Mouse (Mus musculus) kidney, embryonic 15.5 days (tissue): ENCODE measurements around the gene Morc3. TPM values are rescaled to one million over a fixed set of nuclear protein-coding genes. Genes with fewer than 3 reads are reported as not detected.
A peak's percentile ranks its signal among the peaks of the same experiment; 100 is the strongest.

Experiments used
- ATAC-seq: fragments of 200-750 bp; cut with Nextera tagmentation; replicated peaks from 2 replicates; pipeline ENCODE4 v1.8.0; 2017; ENCODE audit warnings: moderate TSS enrichment; ENCODE audit not compliant: low FRiP score
- H3K27ac ChIP-seq: fragments of 300-500 bp; sonication (generic); 2 replicates; pipeline ENCODE4 v1.5.1; 2015; ENCODE audit warnings: mild to moderate bottlenecking, inconsistent platforms
- H3K27me3 ChIP-seq: fragments of 300-500 bp; sonication (generic); 2 replicates; pipeline ENCODE4 v1.6.1; 2015; ENCODE audit warnings: inconsistent platforms
- H3K36me3 ChIP-seq: fragments of 300-500 bp; sonication (generic); 2 replicates; pipeline ENCODE4 v1.6.1; 2015; ENCODE audit warnings: inconsistent platforms
- H3K4me1 ChIP-seq: fragments of 300-500 bp; sonication (generic); 2 replicates; pipeline ENCODE4 v1.6.1; 2015; ENCODE audit warnings: inconsistent platforms
- H3K4me2 ChIP-seq: fragments of 300-500 bp; sonication (generic); 2 replicates; pipeline ENCODE4 v1.6.1; 2015; ENCODE audit warnings: moderate library complexity, mild to moderate bottlenecking, inconsistent platforms
- H3K4me3 ChIP-seq: fragments of 300-500 bp; sonication (generic); replicated peaks from 2 replicates; pipeline ENCODE4 v1.5.1; 2015; ENCODE audit warnings: mild to moderate bottlenecking, inconsistent platforms
- H3K9ac ChIP-seq: fragments of 300-500 bp; sonication (generic); 2 replicates; pipeline ENCODE4 v1.6.1; 2015; ENCODE audit warnings: mild to moderate bottlenecking, inconsistent platforms
- H3K9me3 ChIP-seq: fragments of 300-500 bp; sonication (generic); replicated peaks from 2 replicates; pipeline ENCODE4 v1.6.1; 2016; ENCODE audit warnings: inconsistent platforms
- WGBS: fragments of 180-500 bp; shearing (Covaris S2); methylation state at CpG from one replicate; pipeline ENCODE4 v1.1.7; 2015; ENCODE audit warnings: mixed read lengths; 5-methylcytosine and 5-hydroxymethylcytosine counted together
- polyA plus RNA-seq: library from polyadenylated mRNA; unstranded; fragments of >200 nt; fragmentation: Nextera tagmentation; extraction: Ambion mirVana; gene quantifications from 2 replicates; pipeline ENCODE4 v1.2.1, GENCODE M21; 2015

The Morc3 gene
- 33.1 and 33.8 TPM in 2 replicates for polyA plus RNA-seq

GRCm38 (mm10) chr16:93831627-93832395 lies at the start of gene Morc3:
Morc3 (plus strand) TSS chr16:93832121.
- peak; percentile 95 for ATAC-seq
- no peaks in the 10 kb centered on the region for H3K27me3 ChIP-seq
- H3K4me2 ChIP-seq, result peak within 1 kb of the TSS; percentile 70
- H3K36me3 ChIP-seq, result no peaks in the 10 kb centered on the region
- peak within 1 kb of the TSS; percentile 96 for H3K27ac ChIP-seq
- WGBS, result 12% methylated on average over 55 of the region's 55 CpGs
- peaks cover 39% of the 10 kb centered on the region for H3K4me1 ChIP-seq
- no peaks in the 10 kb centered on the region for H3K9me3 ChIP-seq
- H3K4me3 ChIP-seq, result peak within 1 kb of the TSS; percentile 80
- peak within 1 kb of the TSS; percentile 95 for H3K9ac ChIP-seq

GRCm38 (mm10) chr16:93784175-93784574 lies 47.7 kb upstream of the Morc3 start:
- ATAC-seq, result no peak
- no peak overlapping the region for H3K9ac ChIP-seq
- H3K4me2 ChIP-seq, result no peak overlapping the region
- H3K27ac ChIP-seq, result no peak overlapping the region
- peaks cover 12% of the 10 kb centered on the region; the same call in 1 of the 2 replicates for H3K4me1 ChIP-seq
- H3K4me3 ChIP-seq, result no peak overlapping the region
- no peaks in the 10 kb centered on the region for H3K27me3 ChIP-seq
- H3K36me3 ChIP-seq, result peaks cover 10% of the 10 kb centered on the region
- no peaks in the 10 kb centered on the region for H3K9me3 ChIP-seq
- 94% methylated on average over 7 of the region's 7 CpGs for WGBS

- Histone ChIP-seq H3K9ac (no peak overlapping the region), H3K4me3 (no peak overlapping the region), H3K27ac (no peak overlapping the region), H3K4me2 (no peak overlapping the region), H3K9me3 (no peaks in the 10 kb centered on the region), H3K4me1 (peaks cover 13% of the 10 kb centered on the region; the same call in 1 of the 2 replicates), H3K36me3 (peaks cover 10% of the 10 kb centered on the region), H3K27me3 (no peaks in the 10 kb centered on the region)
- WGBS, result 2% methylated on average over 9 of the region's 9 CpGs
- peak; percentile 90 for ATAC-seq
Observed at GRCm38 (mm10) chr16:93785805-93786204, 46.1 kb upstream of the Morc3 start.

- H3K9ac ChIP-seq, result no peak overlapping the region
- H3K36me3 ChIP-seq, result peaks cover 10% of the 10 kb centered on the region
- H3K4me3 ChIP-seq, result no peak overlapping the region
- H3K4me1 ChIP-seq, result peaks cover 12% of the 10 kb centered on the region
- WGBS, result 79% methylated on average over 4 of the region's 4 CpGs
- no peak for ATAC-seq
- no peak overlapping the region for H3K27ac ChIP-seq
- no peaks in the 10 kb centered on the region for H3K27me3 ChIP-seq
- no peaks in the 10 kb centered on the region for H3K9me3 ChIP-seq
- no peak overlapping the region for H3K4me2 ChIP-seq
Observed at GRCm38 (mm10) chr16:93788388-93788787, 43.5 kb upstream of the Morc3 start.

- 96% methylated on average over 8 of the region's 8 CpGs for WGBS
- Histone ChIP-seq H3K9ac (no peak overlapping the region), H3K36me3 (peaks cover 6% of the 10 kb centered on the region), H3K4me2 (no peak overlapping the region), H3K27ac (no peak overlapping the region), H3K4me3 (no peak overlapping the region), H3K4me1 (peaks cover 13% of the 10 kb centered on the region), H3K9me3 (no peaks in the 10 kb centered on the region), H3K27me3 (no peaks in the 10 kb centered on the region)
- no peak for ATAC-seq
Observed at GRCm38 (mm10) chr16:93788881-93789280, 43.0 kb upstream of the Morc3 start.

GRCm38 (mm10) chr16:93789971-93790755 lies 41.8 kb upstream of the Morc3 start:
- Histone ChIP-seq H3K27me3 (no peaks in the 10 kb centered on the region), H3K4me1 (peaks cover 24% of the 10 kb centered on the region), H3K4me2 (no peak overlapping the region), H3K9me3 (no peaks in the 10 kb centered on the region), H3K27ac (0 out of 2 replicates have a peak overlapping the region, but pooled peaks have one; percentile 25), H3K36me3 (no peaks in the 10 kb centered on the region), H3K9ac (no peak overlapping the region), H3K4me3 (no peak overlapping the region)
- no peak for ATAC-seq
- WGBS, result 41% methylated on average over 5 of the region's 5 CpGs

- Histone ChIP-seq H3K4me3 (no peak overlapping the region), H3K4me2 (no peak overlapping the region), H3K4me1 (peaks cover 32% of the 10 kb centered on the region), H3K9ac (no peak overlapping the region), H3K27ac (peak overlapping the region; percentile 54), H3K27me3 (no peaks in the 10 kb centered on the region), H3K9me3 (no peaks in the 10 kb centered on the region), H3K36me3 (no peaks in the 10 kb centered on the region)
- no peak for ATAC-seq
- 62% methylated on average over 15 of the region's 15 CpGs for WGBS
Observed at GRCm38 (mm10) chr16:93792981-93793630, 38.8 kb upstream of the Morc3 start.

- Histone ChIP-seq H3K4me1 (peaks cover 32% of the 10 kb centered on the region), H3K36me3 (peaks cover under 1% of the 10 kb centered on the region; the same call in 1 of the 2 replicates), H3K27me3 (no peaks in the 10 kb centered on the region), H3K4me3 (no peak overlapping the region), H3K27ac (peak overlapping the region; percentile 51), H3K9me3 (no peaks in the 10 kb centered on the region), H3K4me2 (no peak overlapping the region), H3K9ac (no peak overlapping the region)
- WGBS, result 54% methylated on average over 5 of the region's 5 CpGs
- peak; percentile 56 for ATAC-seq
Observed at GRCm38 (mm10) chr16:93794845-93795244, 37.1 kb upstream of the Morc3 start.

GRCm38 (mm10) chr16:93795391-93795790 lies 36.5 kb upstream of the Morc3 start:
- Histone ChIP-seq H3K4me2 (no peak overlapping the region), H3K27ac (no peak overlapping the region), H3K4me3 (no peak overlapping the region), H3K9ac (no peak overlapping the region), H3K4me1 (peaks cover 32% of the 10 kb centered on the region), H3K9me3 (no peaks in the 10 kb centered on the region), H3K36me3 (peaks cover 5% of the 10 kb centered on the region; the same call in 1 of the 2 replicates), H3K27me3 (no peaks in the 10 kb centered on the region)
- no peak for ATAC-seq
- 90% methylated on average over 5 of the region's 5 CpGs for WGBS

GRCm38 (mm10) chr16:93797021-93797840 lies 34.7 kb upstream of the Morc3 start:
- Histone ChIP-seq H3K36me3 (peaks cover 5% of the 10 kb centered on the region; the same call in 1 of the 2 replicates), H3K4me3 (no peak overlapping the region), H3K9me3 (no peaks in the 10 kb centered on the region), H3K27me3 (no peaks in the 10 kb centered on the region), H3K9ac (no peak overlapping the region), H3K27ac (no peak overlapping the region), H3K4me1 (peaks cover 28% of the 10 kb centered on the region), H3K4me2 (no peak overlapping the region)
- ATAC-seq, result no peak
- 83% methylated on average over 12 of the region's 12 CpGs for WGBS

GRCm38 (mm10) chr16:93797841-93798492 lies 34.0 kb upstream of the Morc3 start:
- Histone ChIP-seq H3K36me3 (peaks cover 5% of the 10 kb centered on the region; the same call in 1 of the 2 replicates), H3K9ac (no peak overlapping the region), H3K9me3 (no peaks in the 10 kb centered on the region), H3K4me2 (no peak overlapping the region), H3K4me3 (no peak overlapping the region), H3K4me1 (peaks cover 23% of the 10 kb centered on the region), H3K27me3 (no peaks in the 10 kb centered on the region), H3K27ac (no peak overlapping the region)
- no peak for ATAC-seq
- WGBS, result 83% methylated on average over 11 of the region's 11 CpGs
